Mouse (Mus musculus): Measurements from ENCODE around the gene Rprd1b. TPM values are rescaled to one million over a fixed set of nuclear protein-coding genes. Genes with fewer than 3 reads are reported as not detected.

The Rprd1b gene
- polyA plus RNA-seq, 1 experiment, result 11.4 TPM

DNA sequence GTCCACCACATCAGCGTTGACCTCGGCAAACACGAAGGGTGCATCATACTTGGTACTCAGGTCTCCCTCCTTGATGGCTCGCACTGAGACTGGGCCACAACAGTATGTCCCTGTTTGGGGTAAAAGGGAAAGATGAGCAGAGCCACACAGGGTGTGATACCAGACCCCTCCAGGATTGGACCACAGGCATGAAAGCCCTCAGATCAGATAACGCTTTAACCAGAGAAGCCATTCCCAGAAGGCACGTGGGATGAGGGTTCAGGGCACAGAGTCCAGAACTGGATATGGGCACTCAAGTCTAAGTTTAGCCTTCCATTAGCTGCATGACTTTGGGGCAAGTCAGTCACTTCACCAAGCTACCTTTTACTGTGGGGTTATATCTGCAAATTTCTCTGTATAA lies 98.9 kb downstream of the Rprd1b start:
- no peaks in the 10 kb centered on the region for H3K36me3 ChIP-seq (ENCODE audit: control insufficient read depth, insufficient read depth)
- H3K27me3 ChIP-seq (ENCODE audit: control insufficient read depth, insufficient read depth, insufficient read length), result no peaks in the 10 kb centered on the region
- H3ac ChIP-seq (ENCODE audit: control insufficient read depth, insufficient read length, low read depth), result no peak overlapping the region
- no peaks in the 10 kb centered on the region for H3K79me2 ChIP-seq (ENCODE audit: control insufficient read depth, insufficient read depth)
- no peak for TF ChIP-seq USF1 (IDR thresholded peaks at IDR 0.05; ENCODE audit: low read depth)
- TF ChIP-seq FOSL1 (IDR thresholded peaks at IDR 0.05; ENCODE audit: insufficient read depth, low read length, poor library complexity, severe bottlenecking), result no peak
- TF ChIP-seq CTCF (IDR thresholded peaks at IDR 0.05; ENCODE audit: control insufficient read depth, insufficient read depth, insufficient read length), result no peak
- TF ChIP-seq MYOD1 (IDR thresholded peaks at IDR 0.05; ENCODE audit: control insufficient read depth, insufficient read length, low read depth), result no peak
- TF ChIP-seq CEBPB (IDR thresholded peaks at IDR 0.05; ENCODE audit: low read depth), result no peak
- no peak for TF ChIP-seq MAX (IDR thresholded peaks at IDR 0.05)
- TF ChIP-seq MYOG (IDR thresholded peaks at IDR 0.05; ENCODE audit: control insufficient read depth, extremely low read depth, insufficient read length), result no peak
- H3K79me3 ChIP-seq (ENCODE audit: low read depth), result no peaks in the 10 kb centered on the region
- no peak overlapping the region for H3K4me3 ChIP-seq (ENCODE audit: insufficient read depth, poor library complexity, severe bottlenecking)

DNA sequence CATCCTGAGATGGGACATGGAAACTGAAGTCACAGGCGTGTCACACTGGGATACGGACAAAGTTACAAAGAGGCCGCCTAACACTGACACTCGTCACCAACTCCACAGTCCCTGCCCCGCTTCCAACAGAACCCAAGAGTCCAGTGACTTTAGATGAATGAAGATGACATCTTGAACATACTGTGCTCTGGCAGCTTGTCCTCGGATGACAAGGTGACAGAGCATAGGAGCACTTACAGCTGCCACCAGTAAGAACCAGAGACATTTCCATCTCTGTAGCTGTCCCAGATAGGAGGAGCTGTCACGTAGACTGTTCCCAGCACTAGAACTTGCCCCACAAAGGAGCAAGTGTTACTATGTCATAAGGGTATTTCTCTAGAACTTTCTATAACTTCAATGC lies 99.6 kb downstream of the Rprd1b start:
- Histone ChIP-seq H3K79me2 (ENCODE audit: control insufficient read depth, insufficient read depth) (no peaks in the 10 kb centered on the region), H3K36me3 (ENCODE audit: control insufficient read depth, insufficient read depth) (no peaks in the 10 kb centered on the region), H3K27me3 (ENCODE audit: control insufficient read depth, insufficient read depth, insufficient read length) (no peaks in the 10 kb centered on the region), H3ac (ENCODE audit: control insufficient read depth, insufficient read length, low read depth) (no peak overlapping the region), H3K79me3 (ENCODE audit: low read depth) (no peaks in the 10 kb centered on the region), H3K4me3 (ENCODE audit: insufficient read depth, poor library complexity, severe bottlenecking) (no peak overlapping the region)
- TF ChIP-seq FOSL1 (IDR thresholded peaks at IDR 0.05; ENCODE audit: insufficient read depth, low read length, poor library complexity, severe bottlenecking) (no peak), MYOD1 (IDR thresholded peaks at IDR 0.05; ENCODE audit: control insufficient read depth, insufficient read length, low read depth) (no peak), CEBPB (IDR thresholded peaks at IDR 0.05; ENCODE audit: low read depth) (no peak), USF1 (IDR thresholded peaks at IDR 0.05; ENCODE audit: low read depth) (no peak), MAX (IDR thresholded peaks at IDR 0.05) (no peak), CTCF (IDR thresholded peaks at IDR 0.05; ENCODE audit: control insufficient read depth, insufficient read depth, insufficient read length) (no peak), MYOG (IDR thresholded peaks at IDR 0.05; ENCODE audit: control insufficient read depth, extremely low read depth, insufficient read length) (no peak)

DNA sequence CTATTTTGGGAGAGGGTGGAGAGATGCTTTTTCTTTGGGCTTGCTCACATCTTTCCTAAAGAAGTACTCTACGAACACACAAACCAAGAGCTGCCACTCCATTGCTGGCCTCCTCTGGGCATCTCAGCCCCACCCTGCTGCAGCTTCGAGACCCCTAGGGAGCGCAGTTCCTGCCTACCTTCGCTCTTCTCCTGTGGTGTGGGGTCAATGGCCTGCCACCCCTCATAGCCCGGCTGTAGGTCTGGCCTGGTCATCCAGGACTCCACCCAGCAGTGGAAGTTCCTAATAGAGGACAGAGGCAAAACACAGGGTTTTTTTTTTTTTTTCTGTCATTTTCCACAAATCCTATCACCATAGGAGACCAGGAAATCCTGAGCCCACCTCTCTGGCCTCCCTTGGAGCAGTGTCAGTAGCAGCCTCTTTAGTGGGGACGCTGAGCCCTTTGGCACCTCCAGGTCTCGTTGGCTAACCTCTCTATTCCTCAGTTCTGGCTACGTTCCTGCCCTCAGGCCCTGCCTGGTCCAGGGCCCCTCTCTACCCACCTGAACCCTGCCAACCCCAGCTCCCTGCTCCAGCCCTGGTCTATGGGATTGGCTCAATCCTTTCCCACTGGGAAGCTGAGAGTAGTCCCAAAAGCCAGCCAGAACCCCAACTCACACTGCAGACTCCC lies 100.3 kb downstream of the Rprd1b start:
- Histone ChIP-seq H3ac (ENCODE audit: control insufficient read depth, insufficient read length, low read depth) (no peak overlapping the region), H3K27me3 (ENCODE audit: control insufficient read depth, insufficient read depth, insufficient read length) (no peaks in the 10 kb centered on the region), H3K79me2 (ENCODE audit: control insufficient read depth, insufficient read depth) (no peaks in the 10 kb centered on the region), H3K4me3 (ENCODE audit: insufficient read depth, poor library complexity, severe bottlenecking) (no peak overlapping the region), H3K79me3 (ENCODE audit: low read depth) (no peaks in the 10 kb centered on the region), H3K36me3 (ENCODE audit: control insufficient read depth, insufficient read depth) (no peaks in the 10 kb centered on the region)
- no peak for TF ChIP-seq MYOG (IDR thresholded peaks at IDR 0.05; ENCODE audit: control insufficient read depth, extremely low read depth, insufficient read length)
- TF ChIP-seq FOSL1 (IDR thresholded peaks at IDR 0.05; ENCODE audit: insufficient read depth, low read length, poor library complexity, severe bottlenecking), result no peak
- TF ChIP-seq MYOD1 (IDR thresholded peaks at IDR 0.05; ENCODE audit: control insufficient read depth, insufficient read length, low read depth), result no peak
- TF ChIP-seq MAX (IDR thresholded peaks at IDR 0.05), result no peak
- TF ChIP-seq USF1 (IDR thresholded peaks at IDR 0.05; ENCODE audit: low read depth), result no peak
- TF ChIP-seq CTCF (IDR thresholded peaks at IDR 0.05; ENCODE audit: control insufficient read depth, insufficient read depth, insufficient read length), result no peak
- no peak for TF ChIP-seq CEBPB (IDR thresholded peaks at IDR 0.05; ENCODE audit: low read depth)

DNA sequence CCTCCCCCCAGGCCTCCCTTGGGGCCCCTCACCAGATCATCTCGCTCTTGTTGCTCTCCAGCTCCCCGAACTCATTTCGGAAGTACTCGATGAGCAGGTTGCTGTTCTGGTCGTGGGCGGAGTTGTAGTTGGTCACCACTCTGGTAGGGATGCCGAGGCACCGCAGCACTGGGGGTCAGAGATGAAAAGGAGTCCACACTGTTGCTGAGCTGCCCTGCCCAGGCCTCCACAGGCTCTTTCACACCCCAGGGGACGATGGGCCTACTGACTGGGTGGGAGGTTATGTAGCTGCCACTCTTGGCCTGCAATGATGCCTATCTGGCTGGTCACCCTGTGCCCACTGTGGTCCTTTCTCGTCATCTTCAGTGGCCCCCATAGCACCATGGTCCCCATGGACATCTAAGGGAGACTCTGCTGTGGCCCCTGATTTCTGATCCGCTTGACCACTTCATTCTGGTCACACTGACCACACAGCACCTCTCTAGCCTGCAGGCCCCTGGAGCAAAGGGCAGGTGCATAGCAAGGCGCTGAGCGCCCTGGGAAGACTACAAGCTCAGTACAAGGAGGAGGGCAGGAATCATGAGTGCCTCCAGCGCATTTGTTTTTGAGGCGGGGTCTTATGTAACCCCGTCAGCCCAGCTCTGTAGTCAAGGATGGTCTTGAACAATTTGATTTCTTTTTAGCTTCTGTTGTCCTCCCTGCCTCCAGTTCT lies 101.2 kb downstream of the Rprd1b start:
- TF ChIP-seq MYOD1 (IDR thresholded peaks at IDR 0.05; ENCODE audit: control insufficient read depth, insufficient read length, low read depth) (no peak), FOSL1 (IDR thresholded peaks at IDR 0.05; ENCODE audit: insufficient read depth, low read length, poor library complexity, severe bottlenecking) (no peak), USF1 (IDR thresholded peaks at IDR 0.05; ENCODE audit: low read depth) (no peak), CEBPB (IDR thresholded peaks at IDR 0.05; ENCODE audit: low read depth) (no peak), MYOG (IDR thresholded peaks at IDR 0.05; ENCODE audit: control insufficient read depth, extremely low read depth, insufficient read length) (no peak), MAX (IDR thresholded peaks at IDR 0.05) (no peak), CTCF (IDR thresholded peaks at IDR 0.05; ENCODE audit: control insufficient read depth, insufficient read depth, insufficient read length) (no peak)
- H3K4me3 ChIP-seq (ENCODE audit: insufficient read depth, poor library complexity, severe bottlenecking), result no peak overlapping the region
- no peaks in the 10 kb centered on the region for H3K79me2 ChIP-seq (ENCODE audit: control insufficient read depth, insufficient read depth)
- no peaks in the 10 kb centered on the region for H3K36me3 ChIP-seq (ENCODE audit: control insufficient read depth, insufficient read depth)
- H3ac ChIP-seq (ENCODE audit: control insufficient read depth, insufficient read length, low read depth), result no peak overlapping the region
- H3K79me3 ChIP-seq (ENCODE audit: low read depth), result no peaks in the 10 kb centered on the region
- H3K27me3 ChIP-seq (ENCODE audit: control insufficient read depth, insufficient read depth, insufficient read length), result no peaks in the 10 kb centered on the region

DNA sequence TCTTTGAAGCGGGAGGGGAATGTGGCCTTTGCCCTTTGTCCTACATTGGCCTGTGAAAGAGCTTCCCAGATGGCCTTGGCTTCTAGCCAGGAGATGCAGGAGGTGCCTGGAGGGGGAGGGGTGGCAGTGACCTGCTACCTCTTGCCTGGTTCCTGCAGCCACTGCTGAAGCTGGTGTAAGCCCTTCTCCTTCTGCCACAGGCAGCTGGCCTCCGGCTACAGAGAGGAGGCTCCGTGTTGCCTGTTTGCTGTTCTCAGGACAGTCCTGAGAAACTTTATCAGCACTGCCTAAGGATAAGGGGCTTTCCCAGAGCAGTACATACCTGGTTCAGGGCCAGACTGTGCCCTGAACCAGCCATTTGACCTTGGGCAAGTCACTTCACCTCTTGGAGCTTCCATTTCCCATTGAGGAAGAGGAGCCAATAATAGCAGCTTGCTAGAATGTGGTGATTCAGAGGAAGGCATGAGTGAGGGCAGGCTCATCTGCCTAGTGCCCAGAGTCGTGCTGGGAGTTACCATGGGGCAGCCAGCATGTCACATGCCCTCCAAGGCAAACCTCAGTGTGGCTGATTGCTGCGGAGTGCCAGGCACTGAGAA lies 102.2 kb downstream of the Rprd1b start:
- Histone ChIP-seq H3K79me2 (ENCODE audit: control insufficient read depth, insufficient read depth) (no peaks in the 10 kb centered on the region), H3K4me3 (ENCODE audit: insufficient read depth, poor library complexity, severe bottlenecking) (no peak overlapping the region), H3ac (ENCODE audit: control insufficient read depth, insufficient read length, low read depth) (no peak overlapping the region), H3K79me3 (ENCODE audit: low read depth) (no peaks in the 10 kb centered on the region), H3K27me3 (ENCODE audit: control insufficient read depth, insufficient read depth, insufficient read length) (no peaks in the 10 kb centered on the region), H3K36me3 (ENCODE audit: control insufficient read depth, insufficient read depth) (no peaks in the 10 kb centered on the region)
- no peak for TF ChIP-seq FOSL1 (IDR thresholded peaks at IDR 0.05; ENCODE audit: insufficient read depth, low read length, poor library complexity, severe bottlenecking)
- TF ChIP-seq MYOD1 (IDR thresholded peaks at IDR 0.05; ENCODE audit: control insufficient read depth, insufficient read length, low read depth), result no peak
- TF ChIP-seq CEBPB (IDR thresholded peaks at IDR 0.05; ENCODE audit: low read depth), result no peak
- no peak for TF ChIP-seq MYOG (IDR thresholded peaks at IDR 0.05; ENCODE audit: control insufficient read depth, extremely low read depth, insufficient read length)
- TF ChIP-seq MAX (IDR thresholded peaks at IDR 0.05), result no peak
- TF ChIP-seq CTCF (IDR thresholded peaks at IDR 0.05; ENCODE audit: control insufficient read depth, insufficient read depth, insufficient read length), result no peak
- TF ChIP-seq USF1 (IDR thresholded peaks at IDR 0.05; ENCODE audit: low read depth), result no peak

Data from C2C12 (cell line).